Mouse (Mus musculus): ENCODE measurements around the gene Nfe2l1. TPM values are rescaled to one million over a fixed set of nuclear protein-coding genes. Genes with fewer than 3 reads are reported as not detected.

The Nfe2l1 gene
- polyA plus RNA-seq, 1 experiment from 2014 or later, result 40.1 TPM

DNA sequence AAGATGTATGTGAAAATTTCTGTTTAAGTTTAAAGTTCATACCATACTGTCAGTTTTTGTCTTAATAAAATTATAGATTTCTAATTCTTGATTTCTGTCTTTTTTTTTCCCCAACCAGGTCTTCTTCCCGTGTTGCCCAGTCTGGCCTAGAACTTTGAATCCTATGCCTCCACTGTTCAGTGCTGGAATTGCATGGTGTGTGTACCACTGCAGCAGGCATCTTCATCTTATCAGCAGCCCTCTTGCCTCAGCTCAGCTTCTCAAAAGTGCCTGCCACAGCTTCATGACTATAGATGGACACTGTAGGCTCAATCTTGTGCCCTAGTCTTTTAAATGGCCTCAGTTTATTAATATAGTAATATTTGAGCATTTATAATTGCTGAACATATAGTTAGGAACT is 21.7 kb downstream of the Nfe2l1 start:
- Histone ChIP-seq H3K36me3 (ENCODE audit: control insufficient read depth, insufficient read depth, low read length) (peaks cover 80% of the 10 kb centered on the region), H3K9me3 (ENCODE audit: control insufficient read depth, low read length) (no peaks in the 10 kb centered on the region), H3K4me3 (replicated peaks; ENCODE audit: low read depth, low read length) (no peak overlapping the region), H3K4me1 (ENCODE audit: control insufficient read depth, insufficient read depth, low read length) (no peaks in the 10 kb centered on the region), H3K27me3 (ENCODE audit: control insufficient read depth, insufficient read depth, low read length) (no peaks in the 10 kb centered on the region), H3K4me2 (ENCODE audit: low read length) (no peak overlapping the region), H3K9ac (replicated peaks; ENCODE audit: low read length) (no peak overlapping the region), H3K27ac (replicated peaks; ENCODE audit: low read depth, low read length) (no peak overlapping the region)
- WGBS, result 57% methylated on average over 1 of the region's 1 CpGs
- DNase-seq (peak; percentile 26), ATAC-seq (ENCODE audit: low FRiP score, low TSS enrichment) (no peak)

DNA sequence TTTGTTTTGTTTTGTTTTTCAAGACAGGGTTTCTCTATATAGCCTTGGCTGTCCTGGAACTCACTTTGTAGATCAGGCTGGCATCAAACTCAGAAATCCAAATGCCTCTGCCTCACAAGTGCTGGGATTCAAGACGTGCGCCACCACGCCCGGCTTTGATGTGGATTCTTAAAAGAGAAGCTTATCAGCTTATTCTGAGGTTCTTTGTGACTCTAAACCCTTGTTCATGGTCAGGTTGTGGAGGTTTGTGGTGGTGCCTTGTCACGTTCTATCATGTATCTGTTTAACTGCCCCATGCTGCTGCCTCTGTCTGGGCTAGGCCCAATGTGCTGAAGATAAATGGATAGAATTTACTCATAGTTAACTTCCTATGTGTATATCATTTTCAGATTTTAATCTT is 24.2 kb downstream of the Nfe2l1 start:
- Histone ChIP-seq H3K36me3 (ENCODE audit: control insufficient read depth, insufficient read depth, low read length) (peaks cover 94% of the 10 kb centered on the region), H3K9me3 (ENCODE audit: control insufficient read depth, low read length) (no peaks in the 10 kb centered on the region), H3K9ac (replicated peaks; ENCODE audit: low read length) (no peak overlapping the region), H3K27ac (replicated peaks; ENCODE audit: low read depth, low read length) (no peak overlapping the region), H3K27me3 (ENCODE audit: control insufficient read depth, insufficient read depth, low read length) (no peaks in the 10 kb centered on the region), H3K4me3 (replicated peaks; ENCODE audit: low read depth, low read length) (no peak overlapping the region), H3K4me1 (ENCODE audit: control insufficient read depth, insufficient read depth, low read length) (no peaks in the 10 kb centered on the region), H3K4me2 (ENCODE audit: low read length) (no peak overlapping the region)
- ATAC-seq (ENCODE audit: low FRiP score, low TSS enrichment) (no peak), DNase-seq (no peak)
- WGBS, result 93% methylated on average over 5 of the region's 5 CpGs

GRCm38 (mm10) chr11:96799511-96799910 is 30.3 kb downstream of the Nfe2l1 start:
- WGBS, result 90% methylated on average over 2 of the region's 2 CpGs
- no peaks in the 10 kb centered on the region for H3K9me3 ChIP-seq (ENCODE audit: control insufficient read depth, low read length)
- no peak overlapping the region for H3K4me2 ChIP-seq (ENCODE audit: low read length)
- ATAC-seq (ENCODE audit: low FRiP score, low TSS enrichment), result no peak
- no peak overlapping the region for H3K9ac ChIP-seq (replicated peaks; ENCODE audit: low read length)
- peaks cover 51% of the 10 kb centered on the region for H3K36me3 ChIP-seq (ENCODE audit: control insufficient read depth, insufficient read depth, low read length)
- H3K4me1 ChIP-seq (ENCODE audit: control insufficient read depth, insufficient read depth, low read length), result no peaks in the 10 kb centered on the region
- no peaks in the 10 kb centered on the region for H3K27me3 ChIP-seq (ENCODE audit: control insufficient read depth, insufficient read depth, low read length)
- DNase-seq, result no peak
- H3K4me3 ChIP-seq (replicated peaks; ENCODE audit: low read depth, low read length), result no peak overlapping the region
- H3K27ac ChIP-seq (replicated peaks; ENCODE audit: low read depth, low read length), result no peak overlapping the region

GRCm38 (mm10) chr11:96796586-96796985 is 33.2 kb downstream of the Nfe2l1 start:
- Histone ChIP-seq H3K9ac (replicated peaks; ENCODE audit: low read length) (no peak overlapping the region), H3K4me2 (ENCODE audit: low read length) (no peak overlapping the region), H3K27ac (replicated peaks; ENCODE audit: low read depth, low read length) (no peak overlapping the region), H3K4me3 (replicated peaks; ENCODE audit: low read depth, low read length) (no peak overlapping the region), H3K27me3 (ENCODE audit: control insufficient read depth, insufficient read depth, low read length) (no peaks in the 10 kb centered on the region), H3K9me3 (ENCODE audit: control insufficient read depth, low read length) (no peaks in the 10 kb centered on the region), H3K36me3 (ENCODE audit: control insufficient read depth, insufficient read depth, low read length) (peaks cover 22% of the 10 kb centered on the region), H3K4me1 (ENCODE audit: control insufficient read depth, insufficient read depth, low read length) (no peaks in the 10 kb centered on the region; the same call in 1 of the 2 replicates)
- 68% methylated on average over 1 of the region's 1 CpGs for WGBS
- DNase-seq, result peak; percentile 18
- ATAC-seq (ENCODE audit: low FRiP score, low TSS enrichment), result no peak

DNA sequence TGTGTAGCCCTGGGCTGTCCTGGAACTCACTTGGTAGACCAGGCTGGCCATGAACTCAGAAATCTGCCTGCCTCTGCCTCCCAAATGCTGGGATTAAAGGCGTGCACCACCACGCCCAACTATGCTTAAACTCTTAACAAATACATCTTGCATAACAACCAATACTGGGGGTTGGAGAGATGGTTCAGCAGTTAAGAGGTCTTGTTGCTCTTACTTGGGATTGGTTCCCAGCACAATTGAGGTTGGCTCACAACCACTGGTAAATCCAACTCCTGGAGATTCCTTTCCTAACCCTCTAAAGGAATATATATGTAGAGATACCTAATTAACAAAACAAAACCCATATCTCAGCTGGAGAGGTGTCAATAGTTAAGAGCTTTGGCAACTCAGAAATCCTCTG is 33.7 kb downstream of the Nfe2l1 start:
- H3K27ac ChIP-seq (replicated peaks; ENCODE audit: low read depth, low read length), result no peak overlapping the region
- 92% methylated on average over 2 of the region's 2 CpGs for WGBS

GRCm38 (mm10) chr11:96795491-96795890 is 34.3 kb downstream of the Nfe2l1 start:
- H3K4me2 ChIP-seq (ENCODE audit: low read length), result no peak overlapping the region
- no peak overlapping the region for H3K9ac ChIP-seq (replicated peaks; ENCODE audit: low read length)
- peaks cover 14% of the 10 kb centered on the region for H3K36me3 ChIP-seq (ENCODE audit: control insufficient read depth, insufficient read depth, low read length)
- no peaks in the 10 kb centered on the region for H3K9me3 ChIP-seq (ENCODE audit: control insufficient read depth, low read length)
- DNase-seq (no peak), ATAC-seq (ENCODE audit: low FRiP score, low TSS enrichment) (no peak)
- H3K27ac ChIP-seq (replicated peaks; ENCODE audit: low read depth, low read length), result no peak overlapping the region
- H3K4me3 ChIP-seq (replicated peaks; ENCODE audit: low read depth, low read length), result no peak overlapping the region
- no peaks in the 10 kb centered on the region for H3K27me3 ChIP-seq (ENCODE audit: control insufficient read depth, insufficient read depth, low read length)
- WGBS, result 98% methylated on average over 13 of the region's 13 CpGs
- H3K4me1 ChIP-seq (ENCODE audit: control insufficient read depth, insufficient read depth, low read length), result peaks cover 4% of the 10 kb centered on the region

More for the DNA sequence above, 33.7 kb downstream of the Nfe2l1 start:
- Histone ChIP-seq H3K4me2 (ENCODE audit: low read length) (no peak overlapping the region), H3K4me3 (replicated peaks; ENCODE audit: low read depth, low read length) (no peak overlapping the region), H3K36me3 (ENCODE audit: control insufficient read depth, insufficient read depth, low read length) (peaks cover 18% of the 10 kb centered on the region), H3K27me3 (ENCODE audit: control insufficient read depth, insufficient read depth, low read length) (no peaks in the 10 kb centered on the region), H3K9ac (replicated peaks; ENCODE audit: low read length) (no peak overlapping the region), H3K9me3 (ENCODE audit: control insufficient read depth, low read length) (no peaks in the 10 kb centered on the region), H3K4me1 (ENCODE audit: control insufficient read depth, insufficient read depth, low read length) (no peaks in the 10 kb centered on the region; the same call in none of the 2 replicates)
- no peak for ATAC-seq (ENCODE audit: low FRiP score, low TSS enrichment)
- DNase-seq, result no peak

DNA sequence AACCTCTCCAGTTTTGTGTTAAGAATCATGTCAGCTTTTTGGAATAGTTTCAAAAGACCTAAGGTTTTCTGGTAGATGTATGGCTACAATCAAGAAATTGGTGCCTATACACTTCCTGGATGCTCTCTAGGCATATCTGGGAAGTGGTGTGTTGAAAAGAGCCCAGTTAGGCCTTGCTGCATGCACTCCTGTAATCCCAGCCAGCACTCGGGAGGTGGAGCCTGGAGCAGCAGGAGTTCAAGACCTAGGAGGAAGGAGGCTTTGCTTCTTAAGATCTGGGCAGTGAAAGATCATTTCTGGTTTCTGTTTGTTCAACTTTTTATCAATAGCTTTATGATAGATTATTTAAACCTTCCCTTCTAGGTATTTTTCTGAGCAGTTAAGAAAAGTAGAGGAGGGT is 39.1 kb downstream of the Nfe2l1 start:
- Histone ChIP-seq H3K27me3 (ENCODE audit: control insufficient read depth, insufficient read depth, low read length) (no peaks in the 10 kb centered on the region), H3K4me2 (ENCODE audit: low read length) (peak overlapping the region; percentile 87), H3K9me3 (ENCODE audit: control insufficient read depth, low read length) (no peaks in the 10 kb centered on the region), H3K36me3 (ENCODE audit: control insufficient read depth, insufficient read depth, low read length) (0 out of 2 replicates have a peak, but pooled peaks cover 5% of the 10 kb centered on the region), H3K4me3 (replicated peaks; ENCODE audit: low read depth, low read length) (peak overlapping the region; percentile 92), H3K27ac (replicated peaks; ENCODE audit: low read depth, low read length) (no peak overlapping the region), H3K9ac (replicated peaks; ENCODE audit: low read length) (no peak overlapping the region; the same call in 1 of the 2 replicates), H3K4me1 (ENCODE audit: control insufficient read depth, insufficient read depth, low read length) (peaks cover 11% of the 10 kb centered on the region)
- 5% methylated on average over 1 of the region's 1 CpGs for WGBS
- ATAC-seq (ENCODE audit: low FRiP score, low TSS enrichment), result no peak
- no peak for DNase-seq

DNA sequence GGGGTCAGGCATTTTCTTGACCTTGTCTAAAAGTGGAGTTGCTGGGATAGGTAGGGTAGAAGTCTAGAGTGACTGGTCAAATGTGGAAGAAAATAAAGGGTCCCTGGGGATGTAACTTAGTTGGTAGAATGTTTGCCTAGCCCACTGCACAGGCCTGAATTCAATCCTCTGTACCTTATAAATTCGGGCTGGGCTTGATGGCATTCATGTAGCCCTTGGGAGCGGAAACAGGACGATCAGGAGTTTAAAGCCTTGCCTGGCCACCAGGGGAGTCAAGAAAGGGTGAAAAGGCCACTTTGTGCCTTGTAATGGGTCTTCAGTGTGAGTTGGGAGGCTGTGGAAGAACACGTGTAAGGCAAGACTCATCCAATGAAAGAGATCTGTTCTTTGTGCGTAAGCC is 39.8 kb downstream of the Nfe2l1 start:
- H3K9me3 ChIP-seq (ENCODE audit: control insufficient read depth, low read length), result no peaks in the 10 kb centered on the region
- peaks cover 11% of the 10 kb centered on the region for H3K4me1 ChIP-seq (ENCODE audit: control insufficient read depth, insufficient read depth, low read length)
- H3K4me3 ChIP-seq (replicated peaks; ENCODE audit: low read depth, low read length), result peak overlapping the region; percentile 92
- no peak for ATAC-seq (ENCODE audit: low FRiP score, low TSS enrichment)
- peak overlapping the region; percentile 87 for H3K4me2 ChIP-seq (ENCODE audit: low read length)
- H3K36me3 ChIP-seq (ENCODE audit: control insufficient read depth, insufficient read depth, low read length), result 0 out of 2 replicates have a peak, but pooled peaks cover 2% of the 10 kb centered on the region
- H3K27ac ChIP-seq (replicated peaks; ENCODE audit: low read depth, low read length), result no peak overlapping the region
- 6% methylated on average over 5 of the region's 5 CpGs for WGBS
- H3K27me3 ChIP-seq (ENCODE audit: control insufficient read depth, insufficient read depth, low read length), result no peaks in the 10 kb centered on the region
- no peak for DNase-seq
- H3K9ac ChIP-seq (replicated peaks; ENCODE audit: low read length), result peak overlapping the region; percentile 90

DNA sequence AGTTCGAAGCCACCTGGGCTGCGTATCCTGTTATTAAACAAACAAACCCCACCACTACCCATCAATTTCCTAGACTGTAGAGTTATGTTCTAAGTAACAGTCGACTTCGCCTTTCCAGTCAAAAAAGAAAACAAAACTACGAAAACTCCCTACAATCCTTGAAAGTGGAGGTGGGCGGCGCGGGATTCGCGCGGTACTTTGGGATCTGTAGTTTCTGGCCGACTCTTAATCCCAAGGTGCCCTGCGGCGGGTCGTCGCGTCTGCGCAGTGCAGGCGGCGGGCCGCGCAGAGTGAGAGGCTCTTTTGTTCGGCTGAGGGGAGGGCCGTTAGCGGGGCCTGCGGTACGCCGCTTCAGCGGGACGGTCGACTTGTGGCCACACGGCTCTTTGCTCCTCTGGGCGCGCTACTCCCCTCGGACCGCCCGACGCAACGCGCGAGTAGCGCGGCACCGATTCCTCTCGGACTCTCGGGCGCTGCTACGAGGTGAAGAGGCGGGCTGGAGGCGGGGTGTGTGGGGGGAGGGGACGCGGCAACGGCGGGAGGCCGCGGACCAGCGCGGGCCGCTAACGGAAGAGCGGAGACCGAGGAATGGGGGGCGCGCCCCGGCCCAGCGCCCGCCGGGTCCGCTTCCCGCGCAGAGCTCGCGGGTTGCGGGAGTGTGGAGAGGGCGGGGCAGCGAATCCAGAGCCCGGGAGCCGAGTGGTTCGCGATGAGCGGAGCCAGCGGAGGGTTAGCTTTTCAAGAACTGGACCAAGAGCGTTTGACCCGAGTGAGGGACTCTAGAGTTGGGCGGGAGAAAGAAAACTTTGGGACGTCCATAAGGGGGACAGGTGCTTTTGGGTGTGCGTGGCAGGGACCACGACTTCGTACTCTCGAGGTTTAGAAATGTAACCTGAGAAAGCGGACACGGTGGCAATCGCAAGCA is 40.6 kb downstream of the Nfe2l1 start, which contains the start of gene Cbx1:
Cbx1 (plus strand) TSS at position 257 of the 925 bp plus-strand sequence.
- Histone ChIP-seq H3K9ac (replicated peaks; ENCODE audit: low read length) (peak within 1 kb of the TSS; percentile 90), H3K4me2 (ENCODE audit: low read length) (peak within 1 kb of the TSS; percentile 87), H3K27ac (replicated peaks; ENCODE audit: low read depth, low read length) (peak within 1 kb of the TSS; percentile 98), H3K9me3 (ENCODE audit: control insufficient read depth, low read length) (no peaks in the 10 kb centered on the region), H3K4me3 (replicated peaks; ENCODE audit: low read depth, low read length) (peak within 1 kb of the TSS; percentile 92), H3K27me3 (ENCODE audit: control insufficient read depth, insufficient read depth, low read length) (no peaks in the 10 kb centered on the region), H3K4me1 (ENCODE audit: control insufficient read depth, insufficient read depth, low read length) (peaks cover 11% of the 10 kb centered on the region), H3K36me3 (ENCODE audit: control insufficient read depth, insufficient read depth, low read length) (0 out of 2 replicates have a peak, but pooled peaks cover 2% of the 10 kb centered on the region)
- WGBS, result 1% methylated on average over 93 of the region's 93 CpGs
- DNase-seq, result peak; percentile 97
- ATAC-seq (ENCODE audit: low FRiP score, low TSS enrichment), result peak; percentile 99

Data from midbrain, embryonic 14.5 days (tissue).